Mouse (Mus musculus) liver, adult 2 months (tissue): ENCODE measurements around the gene BC049352. TPM values are rescaled to one million over a fixed set of nuclear protein-coding genes. Genes with fewer than 3 reads are reported as not detected.

Source experiments
- DNase-seq: peaks from one replicate; pipeline ENCODE4 v3.0.0-alpha.2; 2011; ENCODE audit warnings: low read depth, low spot score; ENCODE audit errors: extremely low read depth
- H3K27ac ChIP-seq: fragments of 200-500 bp; replicated peaks from 2 replicates; pipeline ENCODE4 v1.5.1; 2012; ENCODE audit warnings: low read depth, mild to moderate bottlenecking, control low read depth, inconsistent platforms, low read length; ENCODE audit not compliant: insufficient read depth
- H3K27me3 ChIP-seq: fragments of 200-500 bp; 2 replicates; pipeline ENCODE4 v1.6.1; 2012; ENCODE audit warnings: mild to moderate bottlenecking, moderate library complexity, low read length, inconsistent platforms; ENCODE audit not compliant: control insufficient read depth, insufficient read depth
- H3K36me3 ChIP-seq: fragments of 200-500 bp; 2 replicates; pipeline ENCODE4 v1.6.1; 2012; ENCODE audit warnings: low read length, inconsistent platforms; ENCODE audit not compliant: control insufficient read depth, insufficient read depth
- H3K4me1 ChIP-seq: fragments of 200-500 bp; 2 replicates; pipeline ENCODE4 v1.6.1; 2011; ENCODE audit warnings: low read length; ENCODE audit not compliant: control insufficient read depth, insufficient read depth
- H3K4me3 ChIP-seq: fragments of 200-500 bp; 2 replicates; pipeline ENCODE4 v1.5.1; 2011; ENCODE audit warnings: low read depth, mild to moderate bottlenecking, control low read depth, low read length, moderate library complexity; ENCODE audit not compliant: insufficient read depth
- H3K79me2 ChIP-seq: fragments of 200-500 bp; 2 replicates; pipeline ENCODE4 v1.6.1; 2012; ENCODE audit warnings: inconsistent platforms, mild to moderate bottlenecking, low read length, moderate library complexity; ENCODE audit not compliant: control insufficient read depth, insufficient read depth
- H3K9ac ChIP-seq: fragments of 200-500 bp; 2 replicates; pipeline ENCODE4 v1.6.1; 2012; ENCODE audit warnings: low read depth, mild to moderate bottlenecking, control low read depth, inconsistent platforms, low read length
- CTCF ChIP-seq: fragments of 200-500 bp; IDR thresholded peaks from 2 replicates; pipeline ENCODE4 v1.5.1; 2011; ENCODE audit warnings: low read depth, low read length, control low read depth
- POLR2A ChIP-seq: fragments of 200-500 bp; IDR thresholded peaks from 2 replicates; pipeline ENCODE4 v1.6.1; 2011; ENCODE audit warnings: low read length, control low read depth; ENCODE audit not compliant: insufficient read depth; ENCODE audit errors: extremely low read depth
- WGBS: fragments of 180-500 bp; shearing (Covaris S2); methylation state at CpG from one replicate; pipeline ENCODE4 v1.1.7; 2018; 5-methylcytosine and 5-hydroxymethylcytosine counted together
- polyA plus RNA-seq: library from polyadenylated mRNA; depleted of rRNA; stranded (reverse); fragments of >200 nt; gene quantifications from 2 replicates; pipeline ENCODE4 v1.2.3, GENCODE M21; 2012; rRNA removed
- total RNA-seq: library from RNA; depleted of rRNA; stranded (reverse); fragments of >200 nt; gene quantifications from 2 replicates; pipeline ENCODE4 v1.2.3, GENCODE M21; 2014; rRNA removed

Gene BC049352
- total RNA-seq: 0.55 and 0.60 TPM in 2 replicates
- 0.17 and 0.44 TPM in 2 replicates for polyA plus RNA-seq

- TF ChIP-seq CTCF (no peak), POLR2A (no peak)
- Histone ChIP-seq H3K27me3 (no peaks in the 10 kb centered on the region), H3K9ac (peak within 1 kb of the TSS; percentile 28; the same call in 1 of the 2 replicates), H3K27ac (peak within 1 kb of the TSS; percentile 52), H3K4me3 (no peak within 1 kb of the TSS), H3K36me3 (no peaks in the 10 kb centered on the region), H3K79me2 (no peaks in the 10 kb centered on the region), H3K4me1 (peaks cover 9% of the 10 kb centered on the region)
- WGBS: 6% methylated on average over 2 of the region's 2 CpGs
- peak; percentile 63 for DNase-seq
These were observed at the start of gene BC049352 for GRCm38 (mm10) chr9:45181770-45182169. TSS of gene BC049352 (plus strand) at chr9:45182007.

GRCm38 (mm10) chr9:45133484-45134310 is 48.1 kb upstream of the BC049352 start:
- DNase-seq: peak; percentile 57
- H3K4me3 ChIP-seq: no peak overlapping the region
- peaks cover 10% of the 10 kb centered on the region for H3K27me3 ChIP-seq
- no peaks in the 10 kb centered on the region for H3K36me3 ChIP-seq
- TF ChIP-seq POLR2A (no peak), CTCF (peak; percentile 87)
- no peak overlapping the region for H3K9ac ChIP-seq
- no peak overlapping the region for H3K27ac ChIP-seq
- no peaks in the 10 kb centered on the region for H3K4me1 ChIP-seq
- WGBS: 25% methylated on average over 5 of the region's 5 CpGs
- no peaks in the 10 kb centered on the region for H3K79me2 ChIP-seq

- no peak for DNase-seq
- no peak overlapping the region for H3K27ac ChIP-seq
These were observed 45.2 kb upstream of the BC049352 start for GRCm38 (mm10) chr9:45136442-45137169.

GRCm38 (mm10) chr9:45138191-45139032 is 43.4 kb upstream of the BC049352 start, which contains the start of gene Scn4b:
TSS of gene Scn4b (plus strand) at chr9:45138395.
- 1% methylated on average over 76 of the region's 76 CpGs for WGBS
- H3K27me3 ChIP-seq: peaks cover 16% of the 10 kb centered on the region
- H3K36me3 ChIP-seq: no peaks in the 10 kb centered on the region
- no peak within 1 kb of the TSS for H3K27ac ChIP-seq
- no peaks in the 10 kb centered on the region for H3K4me1 ChIP-seq
- no peaks in the 10 kb centered on the region for H3K79me2 ChIP-seq
- no peak within 1 kb of the TSS for H3K9ac ChIP-seq
- H3K4me3 ChIP-seq: peak within 1 kb of the TSS; percentile 66
- no peak for DNase-seq
- TF ChIP-seq POLR2A: no peak
- TF ChIP-seq CTCF: no peak

More at GRCm38 (mm10) chr9:45136442-45137169, 45.2 kb upstream of the BC049352 start:
- WGBS: 17% methylated on average over 7 of the region's 7 CpGs
- H3K4me1 ChIP-seq: no peaks in the 10 kb centered on the region
- H3K36me3 ChIP-seq: no peaks in the 10 kb centered on the region
- H3K27me3 ChIP-seq: peaks cover 16% of the 10 kb centered on the region
- no peaks in the 10 kb centered on the region for H3K79me2 ChIP-seq
- H3K4me3 ChIP-seq: no peak overlapping the region
- H3K9ac ChIP-seq: no peak overlapping the region
- TF ChIP-seq CTCF (no peak), POLR2A (no peak)

GRCm38 (mm10) chr9:45139082-45139481 is 42.7 kb upstream of the BC049352 start:
- TF ChIP-seq CTCF: no peak
- no peak for TF ChIP-seq POLR2A
- Histone ChIP-seq H3K4me3 (no peak overlapping the region), H3K79me2 (no peaks in the 10 kb centered on the region), H3K27ac (no peak overlapping the region), H3K9ac (no peak overlapping the region), H3K27me3 (peaks cover 16% of the 10 kb centered on the region), H3K36me3 (no peaks in the 10 kb centered on the region), H3K4me1 (no peaks in the 10 kb centered on the region)
- no peak for DNase-seq
- 45% methylated on average over 7 of the region's 7 CpGs for WGBS
